Mouse (Mus musculus): ENCODE measurements around the gene Col4a6.

- no peak for TF ChIP-seq POLR2A (IDR thresholded peaks at IDR 0.05; ENCODE audit: extremely low read depth, insufficient read depth, low read length)
- TF ChIP-seq CTCF (IDR thresholded peaks at IDR 0.05; ENCODE audit: low read depth, low read length), result no peak
Measured at GRCm38 (mm10) chrX:141157626-141158025, 316.2 kb downstream of the Col4a6 start.

Data from liver, adult 2 months (tissue).